Mouse (Mus musculus) olfactory bulb, adult 2 months (tissue): ENCODE data around the gene Kif21a.

Experiments
- CTCF ChIP-seq: fragments of 200-500 bp; IDR thresholded peaks from 2 replicates; pipeline ENCODE4 v1.5.1; 2012; ENCODE audit warnings: low read depth, mild to moderate bottlenecking, low read length, moderate library complexity; ENCODE audit not compliant: insufficient read depth
- POLR2A ChIP-seq: fragments of 200-500 bp; IDR thresholded peaks from 2 replicates; pipeline ENCODE4 v1.6.1; 2012; ENCODE audit warnings: mild to moderate bottlenecking, low read depth, low read length, moderate library complexity; ENCODE audit not compliant: insufficient read depth

- TF ChIP-seq CTCF (no peak), POLR2A (no peak)
These were observed 36.8 kb downstream of the Kif21a start for GRCm38 (mm10) chr15:91012793-91013580.
